Mouse (Mus musculus) kidney, postnatal 4 days (tissue): ENCODE results near the gene Rufy4.

Experiments used
- DNase-seq, 2 experiments: peaks; one replicate each; pipeline ENCODE4 v3.0.0; 2021; ENCODE audit warnings: mixed read lengths in 2 of 2

The Rufy4 gene

GRCm38 (mm10) chr1:74124991-74125552, at the start of gene Rufy4:
TSS of gene Rufy4 (plus strand) at chr1:74125541.
- peak; percentile 79 to 86 for DNase-seq

DNA sequence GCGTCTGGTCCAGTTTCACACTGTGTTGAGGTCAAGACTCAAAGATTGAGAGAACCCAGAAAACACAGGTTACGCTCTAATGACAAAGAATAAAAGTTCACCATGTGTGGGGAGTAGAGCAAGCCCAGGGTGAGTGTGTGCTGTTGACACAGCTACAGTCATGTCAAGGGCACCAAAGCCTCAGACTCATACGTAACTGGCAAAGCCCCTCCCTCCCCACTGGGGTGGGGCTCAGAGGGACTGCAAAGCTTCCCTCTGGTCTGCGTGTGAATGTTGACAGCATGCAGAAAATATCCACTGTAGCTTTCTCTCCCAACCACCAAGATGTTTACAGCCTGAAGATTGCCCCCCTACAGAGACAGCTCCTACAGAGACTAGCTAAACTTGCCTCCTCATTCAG, 49.1 kb upstream of the Rufy4 start:
- no peak for DNase-seq

GRCm38 (mm10) chr1:74077353-74077752, 48.0 kb upstream of the Rufy4 start:
- DNase-seq: peak; percentile 91 to 92

GRCm38 (mm10) chr1:74081573-74081989, 43.8 kb upstream of the Rufy4 start:
- DNase-seq: peak in 1 of 2 experiments; percentile 42

- peak; percentile 77 to 83 for DNase-seq
These were observed 42.4 kb upstream of the Rufy4 start for GRCm38 (mm10) chr1:74082841-74083463.

- DNase-seq: peak in 1 of 2 experiments; percentile 51
These were observed 41.2 kb upstream of the Rufy4 start for GRCm38 (mm10) chr1:74084065-74084705.

DNA sequence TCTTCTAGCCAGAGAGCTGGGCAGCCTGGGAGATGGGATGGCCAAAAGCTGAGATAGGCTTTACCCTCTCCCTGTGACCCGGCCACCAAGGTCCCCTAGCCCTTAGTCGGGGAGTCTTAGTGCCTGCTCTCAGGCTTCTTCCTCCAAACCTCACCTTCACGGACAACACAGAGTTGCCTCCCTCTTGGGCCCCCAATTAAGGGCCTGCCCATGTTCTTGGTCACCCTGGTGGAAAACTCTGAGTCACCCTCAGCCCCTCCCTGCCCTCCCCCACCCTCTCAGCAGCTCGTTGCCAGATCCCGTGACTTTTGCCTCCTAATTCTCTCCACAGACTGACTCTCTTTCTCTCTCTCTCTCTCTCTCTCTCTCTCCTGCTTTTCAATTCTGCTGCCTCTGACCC, 40.6 kb upstream of the Rufy4 start:
- DNase-seq: peak in 1 of 2 experiments; percentile 38

GRCm38 (mm10) chr1:74085566-74085965, 39.8 kb upstream of the Rufy4 start:
- DNase-seq: no peak

DNA sequence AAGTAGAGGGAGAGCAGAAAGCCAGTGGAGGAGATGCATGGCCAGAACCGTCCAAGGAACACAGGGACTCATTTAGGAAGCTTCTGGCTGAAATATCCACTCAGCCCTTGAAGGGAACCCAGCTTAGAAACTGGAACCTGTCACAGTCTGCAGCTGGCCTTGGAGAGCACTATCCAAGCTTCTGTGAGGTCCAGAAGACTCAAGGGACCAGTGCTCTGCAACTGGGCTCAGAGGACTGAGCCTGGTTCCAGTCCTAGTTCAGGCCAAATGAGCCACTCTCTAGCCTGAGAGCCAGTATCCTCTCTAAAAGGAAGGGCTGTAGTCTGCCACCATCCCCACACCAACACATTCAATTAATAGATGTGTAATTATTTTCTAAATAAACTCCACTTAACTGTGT, 36.8 kb upstream of the Rufy4 start:
- DNase-seq: no peak

GRCm38 (mm10) chr1:74090329-74090728, 35.0 kb upstream of the Rufy4 start:
- DNase-seq: no peak

- DNase-seq: peak; percentile 72 to 77
These were observed 34.2 kb upstream of the Rufy4 start for GRCm38 (mm10) chr1:74091138-74091537.

DNA sequence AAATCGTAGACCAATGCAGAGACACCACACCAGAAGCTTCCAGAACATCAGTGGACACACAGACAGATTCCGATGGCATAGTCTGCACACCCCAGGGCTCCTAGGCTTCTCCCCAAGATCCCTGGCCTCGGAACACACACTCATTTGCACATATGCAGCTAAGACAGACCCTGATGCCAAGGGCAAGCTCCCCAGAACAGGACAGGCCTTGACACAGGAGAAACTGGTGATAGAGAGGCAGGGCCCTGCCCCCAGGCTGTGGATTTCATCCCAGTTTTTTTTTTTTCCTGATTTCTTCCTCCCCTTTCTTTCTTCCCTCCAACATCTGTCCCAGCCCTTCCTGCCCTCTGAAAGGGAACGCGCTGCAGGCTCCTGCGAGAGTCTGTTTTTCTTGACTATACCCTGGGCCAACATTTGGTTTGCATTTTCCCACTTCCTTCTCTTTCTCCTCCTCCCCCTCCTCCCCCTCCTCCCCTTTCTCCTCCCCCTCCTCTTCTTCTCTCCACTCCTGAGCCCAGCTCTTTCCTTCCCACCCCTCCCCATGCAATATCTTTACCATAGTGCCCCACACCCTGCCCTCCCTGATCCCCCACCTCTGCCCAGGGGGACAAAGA, 33.6 kb upstream of the Rufy4 start:
- peak in 1 of 2 experiments; percentile 46 for DNase-seq

GRCm38 (mm10) chr1:74092242-74092641, 33.1 kb upstream of the Rufy4 start:
- peak in 1 of 2 experiments; percentile 48 for DNase-seq

DNA sequence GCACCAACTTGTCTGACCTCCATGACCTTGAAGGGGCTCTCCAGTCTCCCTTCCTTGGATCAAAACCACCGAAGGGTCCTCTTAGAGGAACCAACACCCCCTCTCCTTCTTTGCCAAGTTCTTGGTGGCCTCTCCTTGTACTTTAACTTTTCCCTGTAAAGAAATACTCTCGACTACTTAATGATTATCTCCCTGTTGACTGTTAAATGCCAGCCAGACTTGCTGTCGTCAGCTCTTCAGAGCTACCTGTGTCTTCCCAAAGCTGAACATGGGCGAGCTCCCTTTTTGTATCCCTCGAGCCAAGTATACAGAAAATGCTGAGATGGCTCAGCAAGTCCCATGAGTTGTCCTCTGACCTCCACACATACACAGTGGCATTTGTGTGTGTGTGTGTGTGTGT, 31.9 kb upstream of the Rufy4 start:
- no peak for DNase-seq

- peak in 1 of 2 experiments; percentile 68 for DNase-seq
These were observed 30.7 kb upstream of the Rufy4 start for GRCm38 (mm10) chr1:74094497-74095270.

- peak in 1 of 2 experiments; percentile 37 for DNase-seq
These were observed 30.0 kb upstream of the Rufy4 start for GRCm38 (mm10) chr1:74095296-74095695.

DNA sequence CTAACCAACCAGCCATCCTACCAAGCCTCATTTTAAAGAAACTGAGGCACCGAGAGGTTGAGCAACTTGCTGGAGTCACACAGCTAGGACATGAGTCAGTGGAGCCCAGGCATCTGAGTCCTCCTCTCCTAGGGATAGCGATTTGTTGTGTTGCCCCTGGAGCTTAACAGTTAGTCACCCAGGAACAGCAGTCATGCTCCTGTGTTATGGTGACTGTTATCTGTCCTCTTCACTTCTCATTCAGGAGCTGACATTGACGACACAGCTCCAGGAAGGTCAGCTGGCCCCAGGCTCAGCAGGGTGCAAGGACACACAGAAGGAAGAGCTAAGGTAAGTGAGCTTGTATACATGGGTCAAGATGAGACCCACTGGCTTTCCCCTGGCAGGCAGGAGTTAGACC, 29.6 kb upstream of the Rufy4 start:
- DNase-seq: no peak

DNA sequence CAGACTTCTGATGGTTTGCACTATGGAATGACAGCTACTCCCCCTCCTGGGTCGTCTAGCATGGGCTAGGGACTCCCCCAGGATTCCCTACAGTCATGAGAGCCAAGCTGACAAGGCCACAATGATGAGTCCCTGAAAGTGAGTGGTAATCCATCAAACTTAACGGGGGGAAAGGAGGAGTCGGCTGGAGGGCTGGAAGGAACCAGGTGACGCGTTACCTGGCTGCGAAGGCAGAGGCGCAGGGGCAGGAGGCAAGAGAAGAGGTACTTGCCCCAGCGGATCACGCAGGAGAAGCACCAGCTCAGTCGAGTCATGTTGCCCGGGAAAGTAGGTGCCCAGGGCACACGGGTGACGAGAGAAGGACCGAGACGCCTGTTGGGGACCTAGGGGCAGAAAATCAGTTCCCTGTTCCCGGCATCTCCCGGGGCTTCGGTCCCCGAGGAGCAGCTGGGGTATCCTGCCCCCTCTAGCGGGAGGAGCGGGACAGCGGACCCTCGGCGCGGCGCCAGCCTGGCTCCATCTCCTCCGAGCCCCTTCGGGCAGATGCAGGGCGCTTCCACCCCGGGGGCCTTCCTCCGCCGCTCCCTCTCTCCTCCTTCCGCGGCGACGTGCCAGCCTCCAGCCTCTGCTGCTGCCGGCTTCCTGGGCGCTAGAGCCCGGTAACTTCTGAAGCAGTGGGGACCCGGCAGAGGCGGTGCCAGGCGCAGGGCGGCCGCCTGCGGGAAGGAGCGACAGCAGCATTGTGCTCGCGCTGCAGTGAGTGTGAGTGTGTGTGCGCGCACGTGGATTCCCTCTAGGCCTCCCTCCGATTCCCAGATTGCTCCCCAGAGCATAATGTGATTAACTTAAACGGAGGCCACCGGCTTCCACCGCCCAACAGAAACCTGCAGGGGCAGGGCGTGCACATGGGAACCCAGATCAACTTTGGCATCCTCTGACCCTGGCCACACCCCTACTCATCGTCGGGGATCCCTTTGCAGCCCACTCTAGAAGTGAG, 27.0 kb upstream of the Rufy4 start:
- peak; percentile 77 to 81 for DNase-seq

GRCm38 (mm10) chr1:74099001-74099435, 26.3 kb upstream of the Rufy4 start:
- DNase-seq: peak; percentile 76 to 83

DNA sequence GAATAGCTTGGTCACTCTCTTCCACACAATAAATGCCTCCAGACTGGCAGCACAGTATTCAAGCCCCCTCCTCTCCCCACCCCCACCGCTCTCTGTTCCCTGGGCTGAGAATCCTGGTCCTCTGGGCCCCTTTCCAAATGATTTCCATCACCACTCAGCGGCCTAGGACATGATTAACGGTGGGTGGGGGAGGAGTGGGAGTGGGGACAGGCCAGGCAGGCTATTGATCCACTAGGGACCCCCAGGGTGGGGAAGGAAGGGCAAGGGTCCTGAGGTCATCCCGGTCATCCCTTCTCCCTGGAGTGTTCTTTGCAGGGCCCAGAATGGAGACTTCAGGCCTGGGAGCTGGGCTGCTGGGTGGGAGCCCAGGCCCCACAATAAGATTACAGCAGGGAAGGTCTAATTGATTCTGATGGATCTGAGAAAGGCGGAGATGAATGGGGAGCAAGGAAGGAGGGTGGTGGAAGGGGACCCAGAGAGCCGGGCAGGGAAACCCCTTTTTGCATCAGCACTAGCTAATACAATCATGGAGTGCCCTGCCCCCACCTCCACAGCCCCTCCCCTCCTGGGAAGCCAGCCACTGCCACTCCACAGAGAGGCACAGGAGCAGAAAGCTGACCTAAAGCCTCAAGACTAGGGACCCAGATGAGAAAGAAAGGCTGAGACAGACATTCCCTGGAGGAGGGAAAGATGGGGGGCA, 21.5 kb upstream of the Rufy4 start:
- DNase-seq: no peak

GRCm38 (mm10) chr1:74105660-74106059, 19.7 kb upstream of the Rufy4 start:
- no peak for DNase-seq
